Mouse (Mus musculus): ENCODE data around the gene Hydin. TPM values are rescaled to one million over a fixed set of nuclear protein-coding genes. Genes with fewer than 3 reads are reported as not detected.

Gene Hydin
- total RNA-seq, 2 experiments from 2014 or later, result 0.42 to 0.48 TPM

DNA sequence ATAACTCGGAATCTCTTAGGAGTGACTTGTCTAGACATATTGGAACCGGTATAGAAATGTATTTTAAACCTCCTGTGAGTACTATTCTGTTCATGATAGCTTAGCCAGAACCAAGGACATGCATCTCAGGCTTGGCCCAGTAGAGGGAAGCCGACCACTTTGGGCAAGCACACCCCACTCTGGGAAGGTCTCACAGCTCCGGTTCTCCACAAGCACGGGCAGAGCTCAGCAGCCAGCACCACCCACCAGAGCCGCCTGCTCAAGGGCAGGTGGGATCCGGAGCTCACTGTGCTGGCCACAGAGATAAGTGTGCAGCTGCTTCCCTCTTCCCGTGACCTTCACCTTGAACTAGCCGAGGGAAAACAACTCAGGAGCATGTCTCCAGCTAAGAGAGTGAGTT lies 384.1 kb downstream of the Hydin start:
- intact Hi-C loops (cut with DNase I), result no loop called here
- DNase-seq (ENCODE audit: low spot score in 2 of 2), result no peak

DNA sequence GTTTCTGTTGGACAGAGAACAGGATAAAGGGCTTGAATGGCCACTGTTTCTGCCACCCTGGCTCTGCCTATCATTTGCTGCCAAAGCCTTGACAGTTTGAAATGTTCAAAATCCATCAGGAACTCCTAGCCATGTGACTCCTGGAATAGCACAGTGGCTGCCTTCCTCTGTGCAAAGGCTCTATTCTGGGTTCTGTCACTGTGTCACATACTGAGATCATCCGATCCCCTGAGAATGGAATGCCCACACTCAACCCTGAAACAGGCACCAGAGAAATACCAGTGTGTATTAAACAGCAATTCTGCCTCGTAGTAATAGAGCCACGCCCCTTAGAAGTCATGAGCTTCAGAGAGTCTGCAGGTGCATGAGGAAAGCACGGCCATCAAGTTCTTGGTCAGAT lies 385.1 kb downstream of the Hydin start:
- intact Hi-C loops (cut with DNase I), result no loop called here
- no peak for DNase-seq (ENCODE audit: low spot score in 2 of 2)

- intact Hi-C loops (cut with DNase I), result no loop called here
Measured at GRCm38 (mm10) chr8:110654075-110655060, 387.6 kb downstream of the Hydin start.

DNA sequence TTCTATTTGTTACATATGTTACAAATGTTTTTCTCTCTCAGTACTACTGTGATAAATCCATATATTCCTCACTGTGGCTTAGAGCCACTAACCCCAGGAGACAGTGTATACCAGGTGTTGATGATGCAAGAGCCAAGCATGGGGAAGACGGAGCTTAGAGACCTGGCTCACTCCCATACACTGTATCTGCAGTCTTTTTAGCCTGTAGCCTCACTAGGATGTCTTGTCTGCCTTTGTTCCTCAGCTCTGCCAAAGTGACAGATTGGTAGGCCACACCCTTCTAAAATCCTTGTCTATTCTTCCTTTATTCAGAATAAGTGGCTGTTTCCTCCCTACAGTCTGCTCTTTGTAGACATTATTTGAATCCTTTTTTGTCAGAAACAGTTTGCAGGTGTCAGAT lies 389.1 kb downstream of the Hydin start:
- no peak for DNase-seq (ENCODE audit: low spot score in 2 of 2)
- intact Hi-C loops (cut with DNase I), result no loop called here

More at GRCm38 (mm10) chr8:110654075-110655060, 387.6 kb downstream of the Hydin start:
- no peak for DNase-seq (ENCODE audit: low spot score in 2 of 2)

GRCm38 (mm10) chr8:110657661-110658060 lies 390.9 kb downstream of the Hydin start:
- intact Hi-C loops (cut with DNase I), result no loop called here
- no peak for DNase-seq (ENCODE audit: low spot score in 2 of 2)

Small RNA genes lying within 50 kb of the gene (microRNA-seq; reads per million reads assigned to microRNA genes)
- gene Gm44489 (not detected), gene Gm47306 (not detected)

Other genes with a start within 250 kb of the Hydin start
- gene Chst4, start 227.2 kb upstream of the Hydin start, total RNA-seq (2021), result under 1 TPM; 0.17 to 0.32 TPM
- gene Zfp612, start 187.2 kb upstream of the Hydin start, total RNA-seq (2021), result 10 to 100 TPM; 36.5 to 40.1 TPM
- gene Gm21964, start 165.8 kb upstream of the Hydin start, total RNA-seq (2021), result not detected
- not detected for gene Gm17720, start 164.2 kb upstream of the Hydin start, total RNA-seq (2021)
- gene Calb2, start 98.8 kb upstream of the Hydin start, total RNA-seq (2021), result 10 to 100 TPM; 13.3 to 27.0 TPM
- gene Cmtr2, start 51.3 kb upstream of the Hydin start, total RNA-seq (2021), result 1 to 10 TPM; 4.5 to 6.2 TPM